In genomic region chr9:86186751-86187747, GRCm38 (mm10) we compare ENCODE assay signal across 17 mouse cellular contexts.
DNase-seq lines count a peak whose midpoint lies in the region; ATAC-seq lines count a peak whose summit lies in the region.
"Had no signal": no experiment of that assay in that cellular context is flagged by ENCODE, and none has a peak within 500 bp of the region (broad histone marks: within the 10 kb centered on the region; RNA-seq: fewer than 3 reads in every experiment).

No protein-coding gene starts in this region.

- H3K27me3 ChIP-seq in forebrain, embryonic 12.5 days = peaks cover 9% of the 10 kb centered on the region; the same call in 1 of the 2 replicates
- H3K27me3 ChIP-seq in hindbrain, embryonic 15.5 days = no peaks in the 10 kb centered on the region
- H3K27me3 ChIP-seq in midbrain, embryonic 16.5 days (ENCODE audit: control insufficient read depth, insufficient read depth, low read depth, low read length) = no peaks in the 10 kb centered on the region
- no peaks in the 10 kb centered on the region for H3K27me3 ChIP-seq in heart, embryonic 12.5 days (replicated peaks)
- H3K27me3 ChIP-seq: limb, embryonic 12.5 days; liver, embryonic 15.5 days had no signal

- H3K9me3 ChIP-seq in forebrain, embryonic 12.5 days = no peaks in the 10 kb centered on the region
- H3K9me3 ChIP-seq in hindbrain, embryonic 15.5 days = no peaks in the 10 kb centered on the region
- H3K9me3 ChIP-seq in midbrain, embryonic 16.5 days (replicated peaks; ENCODE audit: control insufficient read depth, low read length, poor library complexity, severe bottlenecking) = no peaks in the 10 kb centered on the region
- no peaks in the 10 kb centered on the region for H3K9me3 ChIP-seq in heart, embryonic 12.5 days (replicated peaks)
- H3K9me3 ChIP-seq: limb, embryonic 12.5 days; liver, embryonic 15.5 days had no signal

- H3K4me1 ChIP-seq in forebrain, embryonic 12.5 days = peaks cover 24% of the 10 kb centered on the region
- H3K4me1 ChIP-seq in hindbrain, embryonic 15.5 days (replicated peaks) = no peaks in the 10 kb centered on the region
- H3K4me1 ChIP-seq in midbrain, embryonic 16.5 days (ENCODE audit: control insufficient read depth, insufficient read depth, low read length) = peaks cover 9% of the 10 kb centered on the region; the same call in 1 of the 2 replicates
- H3K4me1 ChIP-seq in heart, embryonic 12.5 days (replicated peaks) = no peaks in the 10 kb centered on the region
- H3K4me1 ChIP-seq: liver, embryonic 15.5 days had no signal

- no peak overlapping the region for H3K4me3 ChIP-seq in forebrain, embryonic 12.5 days (replicated peaks)
- H3K4me3 ChIP-seq in hindbrain, embryonic 15.5 days = no peak overlapping the region
- no peak overlapping the region for H3K4me3 ChIP-seq in midbrain, embryonic 16.5 days (ENCODE audit: low read depth, low read length)
- H3K4me3 ChIP-seq in heart, embryonic 12.5 days = no peak overlapping the region
- H3K4me3 ChIP-seq: limb, embryonic 12.5 days; liver, embryonic 15.5 days had no signal

- peak; percentile 85 for ATAC-seq in forebrain, embryonic 12.5 days (ENCODE audit: low FRiP score)
- ATAC-seq in hindbrain, embryonic 15.5 days (ENCODE audit: low FRiP score, low read depth) = peak; percentile 56
- ATAC-seq in midbrain, embryonic 16.5 days = peak; percentile 78
- ATAC-seq in heart, embryonic 12.5 days (ENCODE audit: insufficient number of reproducible peaks, low FRiP score) = no peak

- H3K4me2 ChIP-seq in forebrain, embryonic 12.5 days = peak overlapping the region; percentile 8; the same call in 1 of the 2 replicates
- no peak overlapping the region for H3K4me2 ChIP-seq in hindbrain, embryonic 15.5 days
- H3K4me2 ChIP-seq in midbrain, embryonic 16.5 days (ENCODE audit: low read length) = no peak overlapping the region
- no peak overlapping the region for H3K4me2 ChIP-seq in heart, embryonic 12.5 days
- H3K4me2 ChIP-seq: limb, embryonic 12.5 days; liver, embryonic 15.5 days had no signal

- no peak overlapping the region for H3K9ac ChIP-seq in forebrain, embryonic 12.5 days
- H3K9ac ChIP-seq in hindbrain, embryonic 15.5 days = no peak overlapping the region
- H3K9ac ChIP-seq in midbrain, embryonic 16.5 days (ENCODE audit: low read depth, low read length) = no peak overlapping the region
- no peak overlapping the region for H3K9ac ChIP-seq in heart, embryonic 12.5 days
- H3K9ac ChIP-seq: limb, embryonic 12.5 days; liver, embryonic 15.5 days had no signal

- no peak overlapping the region for H3K27ac ChIP-seq in forebrain, embryonic 12.5 days
- H3K27ac ChIP-seq in hindbrain, embryonic 15.5 days (replicated peaks) = no peak overlapping the region
- no peak overlapping the region for H3K27ac ChIP-seq in midbrain, embryonic 16.5 days (ENCODE audit: low read length)
- no peak overlapping the region for H3K27ac ChIP-seq in heart, embryonic 12.5 days (ENCODE audit: poor library complexity, severe bottlenecking)
- H3K27ac ChIP-seq: limb, embryonic 12.5 days; liver, embryonic 15.5 days had no signal

- peak; percentile 73 for DNase-seq in embryo, embryonic 10 days (ENCODE audit: low spot score)
- DNase-seq in cerebellum, postnatal 25 days = no peak
- no peak for DNase-seq in spleen, adult 18-20 months
- no peak for DNase-seq in gastrocnemius, postnatal 4 days (ENCODE audit: low spot score in 2 of 2)
- DNase-seq: adrenal gland, postnatal 10 days; cerebellum, postnatal 10 days; heart, postnatal 36 days; kidney, adult 18-20 months; kidney, postnatal 4 days; layer of hippocampus, postnatal 36 days; lung, postnatal 14 days had no signal

- H3K36me3 ChIP-seq in forebrain, embryonic 12.5 days (replicated peaks) = no peaks in the 10 kb centered on the region
- H3K36me3 ChIP-seq in hindbrain, embryonic 15.5 days = no peaks in the 10 kb centered on the region
- H3K36me3 ChIP-seq in midbrain, embryonic 16.5 days (ENCODE audit: control insufficient read depth, insufficient read depth, low read length) = no peaks in the 10 kb centered on the region
- no peaks in the 10 kb centered on the region for H3K36me3 ChIP-seq in heart, embryonic 12.5 days
- H3K36me3 ChIP-seq: limb, embryonic 12.5 days; liver, embryonic 15.5 days had no signal

- 22% methylated on average over 11 of the region's 11 CpGs for WGBS in forebrain, embryonic 12.5 days
- WGBS in hindbrain, embryonic 15.5 days = 31% methylated on average over 11 of the region's 11 CpGs
- 16% methylated on average over 11 of the region's 11 CpGs for WGBS in midbrain, embryonic 16.5 days
- 70% methylated on average over 11 of the region's 11 CpGs for WGBS in heart, embryonic 12.5 days
